9 mouse cellular contexts compared by ENCODE assay signal in the genomic region with DNA sequence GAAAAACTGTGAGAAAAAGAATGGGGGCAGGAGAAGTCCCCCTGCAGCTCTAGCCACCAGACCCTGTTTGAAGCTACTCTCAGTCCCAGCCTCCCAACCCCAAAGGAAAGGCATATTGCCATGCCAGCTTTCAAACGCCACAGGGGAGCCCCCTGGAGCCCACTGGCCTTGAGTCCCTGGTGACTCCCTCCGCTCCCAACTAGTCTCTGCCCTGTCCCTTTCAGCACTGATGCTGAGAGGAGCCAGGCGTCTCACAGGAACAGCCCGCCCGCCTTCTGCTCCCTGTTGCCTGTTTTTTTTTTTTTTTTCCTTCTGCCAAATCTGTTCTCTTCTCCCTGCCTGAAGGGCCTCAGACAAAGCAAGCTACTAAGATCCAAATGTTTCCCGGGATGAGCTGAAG. TPM values are rescaled to one million over a fixed set of nuclear protein-coding genes. Genes with fewer than 3 reads are reported as not detected.
A peak's percentile ranks its signal among the peaks of the same experiment; 100 is the strongest.
DNase-seq lines count a peak whose midpoint lies in the region; ATAC-seq and TF ChIP-seq lines count a peak whose summit lies in the region.
"Had no signal": no experiment of that assay in that cellular context is flagged by ENCODE, and none has a peak within 500 bp of the region (broad histone marks: within the 10 kb centered on the region; RNA-seq: fewer than 3 reads in every experiment).

No protein-coding gene starts in this region.

- H3K4me1 ChIP-seq in kidney, embryonic 14.5 days (ENCODE audit: control insufficient read depth, insufficient read depth, low read length) = peaks cover 38% of the 10 kb centered on the region
- peaks cover 17% of the 10 kb centered on the region for H3K4me1 ChIP-seq in forebrain, postnatal 0 days (ENCODE audit: insufficient read depth)
- H3K4me1 ChIP-seq in midbrain, embryonic 12.5 days = peaks cover 37% of the 10 kb centered on the region

- no peak for DNase-seq in kidney, adult 9 months
- DNase-seq in cerebellum, adult 18-20 months = peak; percentile 57 to 64
- DNase-seq in forebrain, postnatal 0 days = peak; percentile 76
- no peak for DNase-seq in ovary, postnatal 10 days (ENCODE audit: low spot score)
- DNase-seq in adrenal gland, postnatal 14 days = no peak
- no peak for DNase-seq in gastrocnemius, adult 8-10 months (ENCODE audit: low spot score in 2 of 2)

- peaks cover 15% of the 10 kb centered on the region; the same call in 1 of the 2 replicates for H3K36me3 ChIP-seq in kidney, embryonic 14.5 days (ENCODE audit: control insufficient read depth, insufficient read depth, low read length)
- no peaks in the 10 kb centered on the region for H3K36me3 ChIP-seq in forebrain, postnatal 0 days (ENCODE audit: insufficient read depth)
- no peaks in the 10 kb centered on the region for H3K36me3 ChIP-seq in midbrain, embryonic 12.5 days
- H3K36me3 ChIP-seq: G1E had no signal

- no peak overlapping the region for H3K4me3 ChIP-seq in kidney, embryonic 14.5 days (ENCODE audit: low read length)
- no peak overlapping the region for H3K4me3 ChIP-seq in forebrain, postnatal 0 days (ENCODE audit: low read depth, low read length)
- H3K4me3 ChIP-seq in midbrain, embryonic 12.5 days = no peak overlapping the region

- ATAC-seq in kidney, embryonic 14.5 days (ENCODE audit: low FRiP score, low TSS enrichment) = no peak
- peak; percentile 85 for ATAC-seq in forebrain, postnatal 0 days
- 0 out of 2 replicates have a peak, but pooled peaks have one; percentile 14 for ATAC-seq in midbrain, embryonic 12.5 days (ENCODE audit: low FRiP score, low read depth)

- 33% methylated on average over 6 of the region's 6 CpGs for WGBS in kidney, embryonic 14.5 days
- 10% methylated on average over 6 of the region's 6 CpGs for WGBS in forebrain, postnatal 0 days
- WGBS in midbrain, embryonic 12.5 days = 14% methylated on average over 6 of the region's 6 CpGs

- TF ChIP-seq CTCF in forebrain, postnatal 0 days (IDR thresholded peaks at IDR 0.05; ENCODE audit: low read depth) = no peak

- no peak overlapping the region for H3K4me2 ChIP-seq in kidney, embryonic 14.5 days (replicated peaks; ENCODE audit: low read depth, low read length)
- H3K4me2 ChIP-seq in forebrain, postnatal 0 days (ENCODE audit: low read depth) = no peak overlapping the region
- H3K4me2 ChIP-seq in midbrain, embryonic 12.5 days (replicated peaks) = no peak overlapping the region

- H3K9ac ChIP-seq in kidney, embryonic 14.5 days (ENCODE audit: low read depth, low read length) = no peak overlapping the region
- H3K9ac ChIP-seq in forebrain, postnatal 0 days = 0 out of 2 replicates have a peak overlapping the region, but pooled peaks have one; percentile 14
- H3K9ac ChIP-seq in midbrain, embryonic 12.5 days (replicated peaks) = no peak overlapping the region

- no peaks in the 10 kb centered on the region for H3K27me3 ChIP-seq in kidney, embryonic 14.5 days (ENCODE audit: control insufficient read depth, insufficient read depth, low read length)
- H3K27me3 ChIP-seq in forebrain, postnatal 0 days (ENCODE audit: insufficient read depth, low read length) = no peaks in the 10 kb centered on the region
- no peaks in the 10 kb centered on the region for H3K27me3 ChIP-seq in midbrain, embryonic 12.5 days

- H3K27ac ChIP-seq in kidney, embryonic 14.5 days (ENCODE audit: low read depth, low read length) = 0 out of 2 replicates have a peak overlapping the region, but pooled peaks have one; percentile 51
- H3K27ac ChIP-seq in forebrain, postnatal 0 days (ENCODE audit: low read depth, low read length) = peak overlapping the region; percentile 86
- H3K27ac ChIP-seq in midbrain, embryonic 12.5 days (replicated peaks) = peak overlapping the region; percentile 65

- no peaks in the 10 kb centered on the region for H3K9me3 ChIP-seq in kidney, embryonic 14.5 days (ENCODE audit: control insufficient read depth, low read length)
- no peaks in the 10 kb centered on the region for H3K9me3 ChIP-seq in forebrain, postnatal 0 days (ENCODE audit: low read length)
- H3K9me3 ChIP-seq in midbrain, embryonic 12.5 days = no peaks in the 10 kb centered on the region
- H3K9me3 ChIP-seq: G1E had no signal

RNA-seq across cellular contexts. Expression of a gene that starts 10.2 kb away (rescaled TPM):
- 52.1 and 54.6 TPM in 2 replicates for polyA plus RNA-seq in kidney, embryonic 14.5 days (2014; fragmentation: Nextera tagmentation; extraction: Ambion mirVana)
- 27.6 and 30.9 TPM in 2 replicates for total RNA-seq in forebrain, postnatal 0 days (2014; rRNA removed)
- polyA plus RNA-seq in forebrain, postnatal 0 days (2015; fragmentation: Nextera tagmentation; extraction: Ambion mirVana) = 47.9 and 50.7 TPM in 2 replicates
- polyA plus RNA-seq in midbrain, embryonic 12.5 days (2016; fragmentation: Nextera tagmentation; extraction: Ambion mirVana) = 30.7 and 36.4 TPM in 2 replicates
- 12.6 and 15.0 TPM in 2 replicates for total RNA-seq in adrenal gland, postnatal 14 days (2021)
- total RNA-seq in gastrocnemius, adult 8-10 months (2022) = 1 to 10 TPM; 3.2 to 5.4 (median 3.9) TPM
- polyA plus RNA-seq: G1E had no signal

RNA-seq across cellular contexts. Expression of a gene that starts 30.8 kb away (rescaled TPM):
- polyA plus RNA-seq in kidney, embryonic 14.5 days (2014; fragmentation: Nextera tagmentation; extraction: Ambion mirVana) = 0.99 and 1.4 TPM in 2 replicates
- 3.7 and 4.7 TPM in 2 replicates for total RNA-seq in forebrain, postnatal 0 days (2014; rRNA removed)
- 3.3 and 4.0 TPM in 2 replicates for polyA plus RNA-seq in forebrain, postnatal 0 days (2015; fragmentation: Nextera tagmentation; extraction: Ambion mirVana)
- polyA plus RNA-seq in midbrain, embryonic 12.5 days (2016; fragmentation: Nextera tagmentation; extraction: Ambion mirVana) = 1.3 and 2.1 TPM in 2 replicates
- 3.5 and 7.2 TPM in 2 replicates for total RNA-seq in adrenal gland, postnatal 14 days (2021)
- 1 to 10 TPM; 2.0 to 2.2 (median 2.1) TPM for total RNA-seq in gastrocnemius, adult 8-10 months (2022)
- total RNA-seq: G1E had no signal
- polyA plus RNA-seq: G1E had no signal

RNA-seq across cellular contexts. Expression of a gene that starts 41.3 kb away (rescaled TPM):
- 19.3 and 25.1 TPM in 2 replicates for polyA plus RNA-seq in kidney, embryonic 14.5 days (2014; fragmentation: Nextera tagmentation; extraction: Ambion mirVana)
- total RNA-seq in forebrain, postnatal 0 days (2014; rRNA removed) = 6.8 and 9.8 TPM in 2 replicates
- polyA plus RNA-seq in forebrain, postnatal 0 days (2015; fragmentation: Nextera tagmentation; extraction: Ambion mirVana) = 6.0 and 6.1 TPM in 2 replicates
- polyA plus RNA-seq in midbrain, embryonic 12.5 days (2016; fragmentation: Nextera tagmentation; extraction: Ambion mirVana) = 15.3 and 21.0 TPM in 2 replicates
- total RNA-seq in adrenal gland, postnatal 14 days (2021) = 24.3 and 28.3 TPM in 2 replicates
- total RNA-seq in gastrocnemius, adult 8-10 months (2022) = 10 to 100 TPM; 28.2 to 33.7 (median 31.2) TPM
- polyA plus RNA-seq: G1E had no signal

Comparison
In these comparisons a context has a peak if more than half of its experiments do, and no peak if none do; other contexts are left out.
1. DNase-seq: peak in cerebellum, adult 18-20 months (2 of 2) and forebrain, postnatal 0 days (single experiment); none in kidney, adult 9 months (single experiment), ovary, postnatal 10 days (single experiment), adrenal gland, postnatal 14 days (single experiment) and gastrocnemius, adult 8-10 months (0 of 2).
2. Peak in every context shown above with its lines, with median percentiles within 50 percentile points of each other: H3K27ac ChIP-seq.